Mouse (Mus musculus) erythroblast, embryonic 14.5 days (primary cell): Measurements from ENCODE around the gene Skap2. TPM values are rescaled to one million over a fixed set of nuclear protein-coding genes. Genes with fewer than 3 reads are reported as not detected.

Source experiments
- H3K27me3 ChIP-seq: 2 replicates; pipeline ENCODE4 v1.6.1; 2012; ENCODE audit warnings: inconsistent platforms; ENCODE audit not compliant: control insufficient read depth
- H3K36me3 ChIP-seq: 2 replicates; pipeline ENCODE4 v1.6.1; 2012; ENCODE audit warnings: mild to moderate bottlenecking, inconsistent platforms; ENCODE audit not compliant: control insufficient read depth
- H3K4me1 ChIP-seq: 2 replicates; pipeline ENCODE4 v1.6.1; 2012; ENCODE audit warnings: inconsistent platforms; ENCODE audit not compliant: control insufficient read depth
- H3K4me3 ChIP-seq: replicated peaks from 2 replicates; pipeline ENCODE3; 2012; ENCODE audit warnings: moderate library complexity, mild to moderate bottlenecking, inconsistent platforms
- H3K9me3 ChIP-seq: 2 replicates; pipeline ENCODE4 v1.6.1; 2012; ENCODE audit warnings: low read length, inconsistent platforms, mixed read lengths; ENCODE audit not compliant: control insufficient read depth
- GATA1 ChIP-seq: IDR thresholded peaks from 2 replicates; pipeline ENCODE4 v1.6.1; 2012; ENCODE audit warnings: low read length, inconsistent platforms, mixed read lengths
- TAL1 ChIP-seq: IDR thresholded peaks from 3 replicates; pipeline ENCODE4 v1.6.1; 2012; ENCODE audit warnings: low read length, inconsistent platforms, mixed read lengths
- polyA plus RNA-seq: library from polyadenylated mRNA; stranded (reverse); fragments of >175 nt; gene quantifications from 2 replicates; pipeline ENCODE4 v1.2.3, GENCODE M21; 2012

The Skap2 gene
- polyA plus RNA-seq, 1 experiment: 0.03 TPM

DNA sequence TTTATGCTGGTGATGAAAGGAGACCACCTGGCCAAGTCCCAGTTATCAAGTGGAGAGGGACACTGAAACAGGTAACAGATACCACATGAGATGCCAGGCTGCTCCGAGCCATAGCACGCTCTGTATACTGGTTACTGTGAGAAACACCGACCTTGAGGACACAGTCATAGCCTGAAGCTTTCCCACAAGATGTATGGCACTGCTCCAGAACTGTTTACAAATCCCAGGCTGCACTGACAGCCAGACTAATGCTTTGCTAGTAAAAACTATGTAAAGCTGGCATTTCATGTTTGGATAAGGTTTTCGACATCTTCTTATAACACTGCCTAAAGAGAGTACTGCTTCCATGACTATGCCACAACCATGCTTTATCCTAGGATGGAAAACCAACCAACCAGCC is 90.5 kb downstream of the Skap2 start:
- Histone ChIP-seq H3K4me1 (no peaks in the 10 kb centered on the region), H3K4me3 (no peak overlapping the region), H3K36me3 (no peaks in the 10 kb centered on the region), H3K9me3 (no peaks in the 10 kb centered on the region), H3K27me3 (no peaks in the 10 kb centered on the region)
- TF ChIP-seq GATA1 (no peak), TAL1 (no peak)

DNA sequence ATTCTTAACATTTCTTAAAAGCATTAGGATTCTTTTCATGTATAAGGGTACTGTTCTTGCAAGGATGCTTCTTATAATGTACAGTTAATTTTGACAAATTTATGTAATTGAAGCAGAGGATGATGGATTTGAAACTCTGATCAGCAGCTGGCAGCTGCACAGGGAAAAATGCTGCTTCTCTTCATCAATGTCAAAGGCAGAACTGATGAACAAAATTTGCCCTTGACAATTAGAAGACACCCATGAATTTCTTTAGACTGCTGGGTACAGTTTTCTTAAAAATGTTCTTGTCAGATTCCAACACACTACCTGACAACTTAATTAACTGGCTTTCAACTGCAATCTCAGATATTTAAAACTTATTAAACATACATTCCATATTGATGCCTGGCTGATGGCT is 103.9 kb downstream of the Skap2 start:
- H3K4me1 ChIP-seq: no peaks in the 10 kb centered on the region
- no peaks in the 10 kb centered on the region for H3K27me3 ChIP-seq
- TF ChIP-seq GATA1 (no peak), TAL1 (no peak)
- H3K9me3 ChIP-seq: no peaks in the 10 kb centered on the region
- H3K36me3 ChIP-seq: no peaks in the 10 kb centered on the region
- no peak overlapping the region for H3K4me3 ChIP-seq

DNA sequence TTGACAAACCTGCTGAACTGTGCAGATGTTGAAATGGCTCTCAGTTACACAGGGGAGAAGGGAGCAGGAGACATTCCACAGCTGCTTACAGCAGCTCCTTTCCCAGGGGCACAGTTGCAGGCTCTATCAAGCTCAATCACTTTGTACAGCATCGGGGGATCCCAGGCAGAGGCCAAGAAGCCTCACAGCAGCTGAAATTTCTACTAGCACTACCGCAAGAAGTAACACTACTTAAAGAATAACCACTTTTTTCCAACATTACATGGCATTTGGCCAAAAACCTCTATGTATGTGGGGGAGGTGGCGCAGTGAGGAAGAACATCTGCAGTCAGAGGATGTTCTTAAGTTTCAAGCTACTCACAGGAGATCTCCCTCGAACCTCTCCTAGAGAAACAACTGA is 106.7 kb downstream of the Skap2 start:
- H3K9me3 ChIP-seq: no peaks in the 10 kb centered on the region
- no peaks in the 10 kb centered on the region for H3K36me3 ChIP-seq
- no peak overlapping the region for H3K4me3 ChIP-seq
- H3K4me1 ChIP-seq: no peaks in the 10 kb centered on the region
- H3K27me3 ChIP-seq: no peaks in the 10 kb centered on the region
- TF ChIP-seq GATA1: no peak

DNA sequence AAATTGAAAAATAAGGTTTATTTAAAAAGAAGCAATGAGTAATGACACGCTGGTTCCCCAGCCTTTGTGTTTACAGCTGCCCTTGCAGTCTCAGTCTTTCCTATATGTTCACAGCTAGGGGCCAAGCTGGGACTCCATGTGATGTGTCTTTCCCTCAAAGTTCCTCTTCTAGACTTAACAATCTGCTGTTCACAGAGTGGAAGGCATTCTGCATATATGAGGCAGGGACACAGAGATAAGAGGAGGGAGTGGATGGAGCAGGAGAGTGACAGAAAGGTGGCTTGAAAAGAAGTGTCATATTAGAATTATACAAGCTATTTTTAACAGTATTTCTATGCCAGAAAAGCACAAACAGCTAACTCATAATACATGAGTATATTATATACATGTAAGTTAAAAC is 110.8 kb downstream of the Skap2 start:
- Histone ChIP-seq H3K36me3 (no peaks in the 10 kb centered on the region), H3K27me3 (no peaks in the 10 kb centered on the region), H3K4me1 (no peaks in the 10 kb centered on the region), H3K9me3 (no peaks in the 10 kb centered on the region), H3K4me3 (no peak overlapping the region)
- no peak for TF ChIP-seq GATA1
- TF ChIP-seq TAL1: no peak

DNA sequence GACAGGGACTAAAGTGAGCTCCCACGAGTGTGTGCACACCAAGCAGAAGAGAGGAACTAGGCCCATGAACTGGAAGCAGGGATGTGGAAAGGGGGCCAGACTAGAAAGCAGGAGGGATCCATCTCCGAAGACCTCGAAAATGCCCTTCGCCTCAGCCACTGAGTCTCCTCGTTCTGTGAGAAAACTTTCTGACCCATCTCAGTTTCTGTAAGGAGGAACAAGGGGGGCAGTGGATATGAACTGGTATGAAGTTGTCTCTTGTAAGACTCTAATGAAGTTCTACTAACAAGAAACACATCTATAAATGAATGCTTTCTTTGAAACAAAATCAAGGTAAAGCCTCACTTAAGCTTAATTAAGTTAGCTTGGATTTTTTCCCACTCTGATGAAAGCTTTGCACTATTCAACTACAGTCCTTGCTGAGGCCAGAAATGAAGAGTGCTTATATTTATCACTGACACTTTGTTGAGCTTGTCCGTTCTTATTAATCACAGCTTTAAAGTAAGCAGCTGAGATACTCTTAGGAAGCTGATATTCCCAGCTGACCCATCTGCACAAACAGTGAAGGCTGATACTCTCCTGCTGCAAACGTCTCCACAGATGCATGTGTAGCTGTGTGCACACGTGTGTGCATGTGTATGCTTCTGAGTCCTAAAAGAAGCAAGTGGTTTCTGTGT is 113.9 kb downstream of the Skap2 start:
- Histone ChIP-seq H3K4me1 (no peaks in the 10 kb centered on the region), H3K36me3 (no peaks in the 10 kb centered on the region), H3K9me3 (no peaks in the 10 kb centered on the region), H3K4me3 (no peak overlapping the region), H3K27me3 (no peaks in the 10 kb centered on the region)
- TF ChIP-seq TAL1: no peak
- TF ChIP-seq GATA1: no peak

GRCm38 (mm10) chr6:51895753-51896152 is 116.6 kb downstream of the Skap2 start:
- H3K36me3 ChIP-seq: no peaks in the 10 kb centered on the region
- no peak overlapping the region for H3K4me3 ChIP-seq
- H3K9me3 ChIP-seq: no peaks in the 10 kb centered on the region
- H3K27me3 ChIP-seq: no peaks in the 10 kb centered on the region
- no peaks in the 10 kb centered on the region for H3K4me1 ChIP-seq
- no peak for TF ChIP-seq GATA1
- no peak for TF ChIP-seq TAL1

GRCm38 (mm10) chr6:51894717-51895116 is 117.6 kb downstream of the Skap2 start:
- TF ChIP-seq TAL1: no peak
- no peak for TF ChIP-seq GATA1

GRCm38 (mm10) chr6:51890356-51890755 is 122.0 kb downstream of the Skap2 start:
- Histone ChIP-seq H3K4me3 (no peak overlapping the region), H3K4me1 (no peaks in the 10 kb centered on the region), H3K27me3 (no peaks in the 10 kb centered on the region), H3K9me3 (no peaks in the 10 kb centered on the region), H3K36me3 (no peaks in the 10 kb centered on the region)
- TF ChIP-seq TAL1 (no peak), GATA1 (no peak)

More at GRCm38 (mm10) chr6:51894717-51895116, 117.6 kb downstream of the Skap2 start:
- no peaks in the 10 kb centered on the region for H3K9me3 ChIP-seq
- H3K27me3 ChIP-seq: no peaks in the 10 kb centered on the region
- H3K36me3 ChIP-seq: no peaks in the 10 kb centered on the region
- no peaks in the 10 kb centered on the region for H3K4me1 ChIP-seq
- no peak overlapping the region for H3K4me3 ChIP-seq

DNA sequence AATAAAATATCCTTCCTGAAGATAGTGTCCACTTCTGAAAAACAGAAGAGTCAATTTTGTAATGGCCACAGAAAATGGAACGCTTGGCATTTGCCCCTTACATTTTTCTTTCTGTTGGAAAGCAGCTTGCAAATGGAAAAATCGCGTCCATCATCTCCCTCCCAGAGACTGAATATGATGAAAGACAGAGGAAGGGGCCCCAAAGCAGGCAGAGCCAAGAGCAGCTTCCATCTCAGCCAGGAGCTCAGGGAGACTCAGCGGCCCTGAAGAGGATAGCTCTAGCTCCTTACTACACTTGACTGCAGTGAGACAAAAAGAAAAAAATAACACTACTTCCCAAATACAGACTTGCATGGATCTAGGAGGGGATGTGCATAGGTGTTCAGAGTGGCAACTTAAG is 122.5 kb downstream of the Skap2 start:
- no peaks in the 10 kb centered on the region for H3K9me3 ChIP-seq
- no peak for TF ChIP-seq TAL1
- no peak for TF ChIP-seq GATA1
- no peaks in the 10 kb centered on the region for H3K27me3 ChIP-seq
- no peaks in the 10 kb centered on the region for H3K4me1 ChIP-seq
- no peaks in the 10 kb centered on the region for H3K36me3 ChIP-seq
- H3K4me3 ChIP-seq: no peak overlapping the region

GRCm38 (mm10) chr6:51886902-51887431 is 125.4 kb downstream of the Skap2 start:
- no peaks in the 10 kb centered on the region for H3K9me3 ChIP-seq
- no peaks in the 10 kb centered on the region for H3K27me3 ChIP-seq
- TF ChIP-seq TAL1 (no peak), GATA1 (no peak)
- H3K4me3 ChIP-seq: no peak overlapping the region
- H3K36me3 ChIP-seq: no peaks in the 10 kb centered on the region
- H3K4me1 ChIP-seq: no peaks in the 10 kb centered on the region
